Mouse (Mus musculus) kidney, adult 2 months (tissue): ENCODE data around the gene Proser2.

Source experiments
- CTCF ChIP-seq: fragments of 200-500 bp; conservative IDR thresholded peaks from 2 replicates; pipeline ENCODE4 v1.5.1; 2011; ENCODE audit warnings: low read depth, mild to moderate bottlenecking, control low read depth, low read length, moderate library complexity, mixed read lengths; ENCODE audit not compliant: insufficient read depth, insufficient read length
- POLR2A ChIP-seq: fragments of 200-500 bp; IDR thresholded peaks from one replicate; pipeline ENCODE4 v1.6.1; 2011; ENCODE audit warnings: low read depth, low read length, control low read depth

- no peak for TF ChIP-seq POLR2A
- no peak for TF ChIP-seq CTCF
Measured at GRCm38 (mm10) chr2:6145611-6146010, 15.6 kb upstream of the Proser2 start.
